Mouse (Mus musculus): ENCODE results near the gene Plekha6. TPM values are rescaled to one million over a fixed set of nuclear protein-coding genes. Genes with fewer than 3 reads are reported as not detected.

Gene Plekha6
- polyA plus RNA-seq, 1 experiment from 2014 or later = 15.3 TPM

- peak overlapping the region; percentile 27 for H3K9ac ChIP-seq
- peaks cover 37% of the 10 kb centered on the region for H3K4me1 ChIP-seq (replicated peaks)
- H3K9me3 ChIP-seq = no peaks in the 10 kb centered on the region
- ATAC-seq = 0 out of 2 replicates have a peak, but pooled peaks have one; percentile 5
- no peaks in the 10 kb centered on the region for H3K36me3 ChIP-seq
- peak overlapping the region; percentile 14; the same call in 1 of the 2 replicates for H3K27ac ChIP-seq
- H3K4me3 ChIP-seq (replicated peaks) = no peak overlapping the region
- 36% methylated on average over 17 of the region's 17 CpGs for WGBS
- H3K27me3 ChIP-seq (replicated peaks) = no peaks in the 10 kb centered on the region
- H3K4me2 ChIP-seq (replicated peaks) = peak overlapping the region; percentile 4; the same call in 1 of the 2 replicates
Measured at GRCm38 (mm10) chr1:133209901-133210516, 46.0 kb downstream of the Plekha6 start.

GRCm38 (mm10) chr1:133210766-133211165 lies 46.8 kb downstream of the Plekha6 start:
- peaks cover 41% of the 10 kb centered on the region for H3K4me1 ChIP-seq (replicated peaks)
- no peak overlapping the region for H3K4me3 ChIP-seq (replicated peaks)
- WGBS = 70% methylated on average over 7 of the region's 7 CpGs
- no peaks in the 10 kb centered on the region for H3K27me3 ChIP-seq (replicated peaks)
- no peaks in the 10 kb centered on the region for H3K36me3 ChIP-seq
- H3K27ac ChIP-seq = no peak overlapping the region
- no peak overlapping the region for H3K4me2 ChIP-seq (replicated peaks)
- no peaks in the 10 kb centered on the region for H3K9me3 ChIP-seq
- H3K9ac ChIP-seq = no peak overlapping the region
- no peak for ATAC-seq

GRCm38 (mm10) chr1:133212273-133212672 lies 48.3 kb downstream of the Plekha6 start:
- Histone ChIP-seq H3K27ac (no peak overlapping the region), H3K36me3 (no peaks in the 10 kb centered on the region), H3K4me1 (replicated peaks) (peaks cover 41% of the 10 kb centered on the region), H3K4me2 (replicated peaks) (no peak overlapping the region), H3K9me3 (no peaks in the 10 kb centered on the region), H3K4me3 (replicated peaks) (no peak overlapping the region), H3K27me3 (replicated peaks) (no peaks in the 10 kb centered on the region), H3K9ac (no peak overlapping the region)
- 83% methylated on average over 4 of the region's 4 CpGs for WGBS
- no peak for ATAC-seq

GRCm38 (mm10) chr1:133213098-133213497 lies 49.1 kb downstream of the Plekha6 start:
- peaks cover 41% of the 10 kb centered on the region for H3K4me1 ChIP-seq (replicated peaks)
- no peak overlapping the region for H3K27ac ChIP-seq
- no peaks in the 10 kb centered on the region for H3K27me3 ChIP-seq (replicated peaks)
- H3K4me2 ChIP-seq (replicated peaks) = 0 out of 2 replicates have a peak overlapping the region, but pooled peaks have one; percentile 7
- no peak; the same call in 1 of the 2 replicates for ATAC-seq
- H3K9ac ChIP-seq = no peak overlapping the region
- no peaks in the 10 kb centered on the region for H3K36me3 ChIP-seq
- H3K9me3 ChIP-seq = no peaks in the 10 kb centered on the region
- H3K4me3 ChIP-seq (replicated peaks) = no peak overlapping the region
- 50% methylated on average over 7 of the region's 7 CpGs for WGBS

GRCm38 (mm10) chr1:133213901-133214300 lies 49.9 kb downstream of the Plekha6 start:
- ATAC-seq = peak; percentile 85
- Histone ChIP-seq H3K4me3 (replicated peaks) (no peak overlapping the region), H3K4me1 (replicated peaks) (peaks cover 39% of the 10 kb centered on the region), H3K9me3 (no peaks in the 10 kb centered on the region), H3K36me3 (no peaks in the 10 kb centered on the region), H3K9ac (no peak overlapping the region), H3K27me3 (replicated peaks) (no peaks in the 10 kb centered on the region), H3K4me2 (replicated peaks) (no peak overlapping the region; the same call in 1 of the 2 replicates), H3K27ac (peak overlapping the region; percentile 33; the same call in 1 of the 2 replicates)
- WGBS = 86% methylated on average over 4 of the region's 4 CpGs

- Histone ChIP-seq H3K4me1 (replicated peaks) (peaks cover 33% of the 10 kb centered on the region), H3K9me3 (no peaks in the 10 kb centered on the region), H3K27me3 (replicated peaks) (no peaks in the 10 kb centered on the region), H3K27ac (no peak overlapping the region; the same call in 1 of the 2 replicates), H3K4me2 (replicated peaks) (no peak overlapping the region), H3K9ac (peak overlapping the region; percentile 4; the same call in 1 of the 2 replicates), H3K4me3 (replicated peaks) (no peak overlapping the region), H3K36me3 (no peaks in the 10 kb centered on the region)
- WGBS = 66% methylated on average over 7 of the region's 7 CpGs
- ATAC-seq = no peak
Measured at GRCm38 (mm10) chr1:133214672-133215359, 50.8 kb downstream of the Plekha6 start.

- Histone ChIP-seq H3K4me1 (replicated peaks) (peaks cover 30% of the 10 kb centered on the region), H3K9me3 (no peaks in the 10 kb centered on the region), H3K36me3 (no peaks in the 10 kb centered on the region), H3K4me2 (replicated peaks) (no peak overlapping the region), H3K9ac (no peak overlapping the region), H3K4me3 (replicated peaks) (no peak overlapping the region), H3K27me3 (replicated peaks) (no peaks in the 10 kb centered on the region), H3K27ac (no peak overlapping the region)
- no peak for ATAC-seq
- 76% methylated on average over 3 of the region's 3 CpGs for WGBS
Measured at GRCm38 (mm10) chr1:133215360-133215700, 51.3 kb downstream of the Plekha6 start.

- Histone ChIP-seq H3K27ac (no peak overlapping the region), H3K27me3 (replicated peaks) (no peaks in the 10 kb centered on the region), H3K4me1 (replicated peaks) (peaks cover 26% of the 10 kb centered on the region), H3K36me3 (no peaks in the 10 kb centered on the region), H3K9me3 (no peaks in the 10 kb centered on the region), H3K9ac (no peak overlapping the region), H3K4me3 (replicated peaks) (no peak overlapping the region), H3K4me2 (replicated peaks) (no peak overlapping the region)
- WGBS = 85% methylated on average over 10 of the region's 10 CpGs
- no peak for ATAC-seq
Measured at GRCm38 (mm10) chr1:133215753-133216152, 51.7 kb downstream of the Plekha6 start.

GRCm38 (mm10) chr1:133217031-133217430 lies 53.0 kb downstream of the Plekha6 start:
- Histone ChIP-seq H3K36me3 (no peaks in the 10 kb centered on the region), H3K9me3 (no peaks in the 10 kb centered on the region), H3K27me3 (replicated peaks) (no peaks in the 10 kb centered on the region), H3K27ac (no peak overlapping the region), H3K4me2 (replicated peaks) (no peak overlapping the region), H3K4me3 (replicated peaks) (no peak overlapping the region), H3K4me1 (replicated peaks) (peaks cover 26% of the 10 kb centered on the region), H3K9ac (no peak overlapping the region)
- WGBS = 65% methylated on average over 5 of the region's 5 CpGs
- no peak for ATAC-seq

- Histone ChIP-seq H3K9ac (no peak overlapping the region), H3K27me3 (replicated peaks) (no peaks in the 10 kb centered on the region), H3K27ac (no peak overlapping the region), H3K4me2 (replicated peaks) (no peak overlapping the region), H3K4me1 (replicated peaks) (peaks cover 33% of the 10 kb centered on the region), H3K4me3 (replicated peaks) (no peak overlapping the region), H3K36me3 (no peaks in the 10 kb centered on the region), H3K9me3 (no peaks in the 10 kb centered on the region)
- no peak for ATAC-seq
- 70% methylated on average over 1 of the region's 1 CpGs for WGBS
Measured at GRCm38 (mm10) chr1:133219106-133219505, 55.1 kb downstream of the Plekha6 start.

- peak overlapping the region; percentile 17; the same call in 1 of the 2 replicates for H3K27ac ChIP-seq
- no peaks in the 10 kb centered on the region for H3K9me3 ChIP-seq
- peak; percentile 79 for ATAC-seq
- WGBS = 36% methylated on average over 3 of the region's 3 CpGs
- H3K27me3 ChIP-seq (replicated peaks) = no peaks in the 10 kb centered on the region
- no peak overlapping the region for H3K4me3 ChIP-seq (replicated peaks)
- no peak overlapping the region for H3K4me2 ChIP-seq (replicated peaks)
- H3K36me3 ChIP-seq = no peaks in the 10 kb centered on the region
- H3K4me1 ChIP-seq (replicated peaks) = peaks cover 29% of the 10 kb centered on the region
- H3K9ac ChIP-seq = no peak overlapping the region
Measured at GRCm38 (mm10) chr1:133221459-133221858, 57.4 kb downstream of the Plekha6 start.

GRCm38 (mm10) chr1:133222445-133222995 lies 58.5 kb downstream of the Plekha6 start:
- Histone ChIP-seq H3K4me3 (replicated peaks) (no peak overlapping the region), H3K36me3 (no peaks in the 10 kb centered on the region), H3K4me1 (replicated peaks) (peaks cover 37% of the 10 kb centered on the region), H3K27ac (no peak overlapping the region), H3K9ac (no peak overlapping the region), H3K9me3 (no peaks in the 10 kb centered on the region), H3K27me3 (replicated peaks) (no peaks in the 10 kb centered on the region), H3K4me2 (replicated peaks) (no peak overlapping the region)
- 44% methylated on average over 6 of the region's 6 CpGs for WGBS
- ATAC-seq = no peak

All from intestine, embryonic 15.5 days (tissue).